Mouse (Mus musculus) heart, adult 2 months (tissue): Measurements from ENCODE around the gene Trub1. TPM values are rescaled to one million over a fixed set of nuclear protein-coding genes. Genes with fewer than 3 reads are reported as not detected.
A peak's percentile ranks its signal among the peaks of the same experiment; 100 is the strongest.

Experiments used
- DNase-seq, 2 experiments: peaks; one replicate each; pipeline ENCODE4 v3.0.0; 2021
- H3K27ac ChIP-seq: fragments of 200-600 bp; 2 replicates; pipeline ENCODE4 v1.8.1; 2022
- H3K27me3 ChIP-seq: fragments of 200-500 bp; 2 replicates; pipeline ENCODE4 v1.6.1; 2012; ENCODE audit warnings: mild to moderate bottlenecking, low read length, inconsistent platforms, mixed read lengths; ENCODE audit not compliant: control insufficient read depth, insufficient read depth
- H3K36me3 ChIP-seq: fragments of 200-500 bp; 2 replicates; pipeline ENCODE4 v1.6.1; 2012; ENCODE audit warnings: low read length, inconsistent platforms; ENCODE audit not compliant: control insufficient read depth, insufficient read depth
- H3K4me1 ChIP-seq: fragments of 200-500 bp; 2 replicates; pipeline ENCODE4 v1.6.1; 2011; ENCODE audit warnings: low read length; ENCODE audit not compliant: control insufficient read depth, insufficient read depth
- H3K4me3 ChIP-seq: fragments of 200-600 bp; 2 replicates; pipeline ENCODE4 v1.8.1; 2022
- H3K79me2 ChIP-seq: fragments of 200-500 bp; replicated peaks from 2 replicates; pipeline ENCODE4 v1.6.1; 2012; ENCODE audit warnings: mild to moderate bottlenecking, inconsistent platforms, low read length, moderate library complexity, mixed read lengths; ENCODE audit not compliant: control insufficient read depth, insufficient read depth
- H3K9ac ChIP-seq: fragments of 200-500 bp; 2 replicates; pipeline ENCODE4 v1.6.1; 2012; ENCODE audit warnings: low read depth, mild to moderate bottlenecking, control low read depth, inconsistent platforms, low read length, mixed read lengths
- CTCF ChIP-seq: fragments of 200-600 bp; IDR thresholded peaks from 2 replicates; pipeline ENCODE4 v1.8.1; 2022; ENCODE audit warnings: antibody characterized with exemption, mild to moderate bottlenecking, moderate library complexity
- EP300 ChIP-seq: fragments of 200-500 bp; IDR thresholded peaks from 2 replicates; pipeline ENCODE4 v1.6.1; 2011; ENCODE audit warnings: low read depth, low read length, control low read depth; ENCODE audit not compliant: insufficient read depth
- POLR2A ChIP-seq: fragments of 200-500 bp; IDR thresholded peaks from 2 replicates; pipeline ENCODE4 v1.6.1; 2011; ENCODE audit warnings: mild to moderate bottlenecking, low read depth, low read length, control low read depth; ENCODE audit not compliant: insufficient read depth
- WGBS: fragments of 180-500 bp; shearing (Covaris S2); methylation state at CpG from one replicate; pipeline ENCODE4 v1.1.7; 2018; 5-methylcytosine and 5-hydroxymethylcytosine counted together
- intact Hi-C: fragments of 180-260 bp; cut with DNase I; formaldehyde crosslinking; loops from one replicate; pipeline ENCODE4 v1.15.1; 2025
- polyA plus RNA-seq: library from polyadenylated mRNA; depleted of rRNA; stranded (reverse); fragments of >200 nt; gene quantifications from 2 replicates; pipeline ENCODE4 v1.2.3, GENCODE M21; 2012
- total RNA-seq, 2 experiments: library from RNA; stranded (reverse); gene quantifications; 2 replicates each; pipeline ENCODE4 v1.2.3; 2021

Gene Trub1
- total and polyA plus RNA-seq, 3 experiments: 3.0 to 6.4 (median 4.5) TPM

- Histone ChIP-seq H3K27ac (no peak overlapping the region), H3K9ac (no peak overlapping the region), H3K4me3 (no peak overlapping the region), H3K27me3 (no peaks in the 10 kb centered on the region), H3K79me2 (no peaks in the 10 kb centered on the region), H3K4me1 (no peaks in the 10 kb centered on the region; the same call in 1 of the 2 replicates), H3K36me3 (no peaks in the 10 kb centered on the region)
- TF ChIP-seq CTCF (no peak), POLR2A (no peak), EP300 (no peak)
- DNase-seq: peak in 1 of 2 experiments; percentile 13
- WGBS: 48% methylated on average over 10 of the region's 10 CpGs
- intact Hi-C loops: no loop called here
Measured at GRCm38 (mm10) chr19:57436586-57437021, 16.1 kb upstream of the Trub1 start.

GRCm38 (mm10) chr19:57437042-57437441, 15.7 kb upstream of the Trub1 start:
- Histone ChIP-seq H3K27ac (no peak overlapping the region), H3K9ac (no peak overlapping the region), H3K27me3 (no peaks in the 10 kb centered on the region), H3K79me2 (no peaks in the 10 kb centered on the region), H3K4me1 (no peaks in the 10 kb centered on the region; the same call in 1 of the 2 replicates), H3K4me3 (no peak overlapping the region), H3K36me3 (no peaks in the 10 kb centered on the region)
- WGBS: 78% methylated on average over 7 of the region's 7 CpGs
- TF ChIP-seq CTCF (no peak), POLR2A (no peak), EP300 (no peak)
- intact Hi-C loops: no loop called here
- no peak for DNase-seq

GRCm38 (mm10) chr19:57439296-57439695, 13.4 kb upstream of the Trub1 start:
- no peak overlapping the region for H3K9ac ChIP-seq
- intact Hi-C loops: no loop called here
- DNase-seq: no peak
- H3K27ac ChIP-seq: no peak overlapping the region
- 100% methylated on average over 5 of the region's 5 CpGs for WGBS
- H3K27me3 ChIP-seq: no peaks in the 10 kb centered on the region
- no peaks in the 10 kb centered on the region for H3K36me3 ChIP-seq
- H3K79me2 ChIP-seq: no peaks in the 10 kb centered on the region
- no peaks in the 10 kb centered on the region; the same call in 1 of the 2 replicates for H3K4me1 ChIP-seq
- H3K4me3 ChIP-seq: no peak overlapping the region
- TF ChIP-seq CTCF (no peak), POLR2A (no peak), EP300 (no peak)

GRCm38 (mm10) chr19:57441501-57441900, 11.2 kb upstream of the Trub1 start:
- DNase-seq: no peak
- TF ChIP-seq EP300 (no peak), CTCF (no peak), POLR2A (no peak)
- 24% methylated on average over 7 of the region's 7 CpGs for WGBS
- intact Hi-C loops: no loop called here
- Histone ChIP-seq H3K27me3 (no peaks in the 10 kb centered on the region), H3K36me3 (no peaks in the 10 kb centered on the region), H3K27ac (no peak overlapping the region), H3K4me3 (no peak overlapping the region), H3K9ac (no peak overlapping the region), H3K4me1 (no peaks in the 10 kb centered on the region; the same call in 1 of the 2 replicates), H3K79me2 (no peaks in the 10 kb centered on the region)

GRCm38 (mm10) chr19:57442936-57443657, 9.6 kb upstream of the Trub1 start:
- Histone ChIP-seq H3K27ac (no peak overlapping the region), H3K36me3 (no peaks in the 10 kb centered on the region), H3K27me3 (no peaks in the 10 kb centered on the region), H3K4me1 (no peaks in the 10 kb centered on the region; the same call in 1 of the 2 replicates), H3K79me2 (no peaks in the 10 kb centered on the region), H3K9ac (no peak overlapping the region), H3K4me3 (no peak overlapping the region)
- DNase-seq: no peak
- WGBS: 49% methylated on average over 8 of the region's 8 CpGs
- intact Hi-C loops: no loop called here
- TF ChIP-seq CTCF (no peak), EP300 (no peak), POLR2A (no peak)

GRCm38 (mm10) chr19:57445049-57445448, 7.7 kb upstream of the Trub1 start:
- no peaks in the 10 kb centered on the region; the same call in 1 of the 2 replicates for H3K4me1 ChIP-seq
- TF ChIP-seq EP300 (no peak), CTCF (no peak), POLR2A (no peak)
- 59% methylated on average over 5 of the region's 5 CpGs for WGBS

More at GRCm38 (mm10) chr19:57445049-57445448, 7.7 kb upstream of the Trub1 start:
- Histone ChIP-seq H3K9ac (no peak overlapping the region), H3K27ac (no peak overlapping the region), H3K36me3 (no peaks in the 10 kb centered on the region), H3K4me3 (no peak overlapping the region), H3K27me3 (no peaks in the 10 kb centered on the region), H3K79me2 (no peaks in the 10 kb centered on the region)
- peak in 1 of 2 experiments; percentile 6 for DNase-seq
- intact Hi-C loops: no loop called here
